Mouse (Mus musculus): ENCODE measurements around the gene Gm340. TPM values are rescaled to one million over a fixed set of nuclear protein-coding genes. Genes with fewer than 3 reads are reported as not detected.
A peak's percentile ranks its signal among the peaks of the same experiment; 100 is the strongest.

The Gm340 gene
- polyA plus RNA-seq, 1 experiment, result not detected

DNA sequence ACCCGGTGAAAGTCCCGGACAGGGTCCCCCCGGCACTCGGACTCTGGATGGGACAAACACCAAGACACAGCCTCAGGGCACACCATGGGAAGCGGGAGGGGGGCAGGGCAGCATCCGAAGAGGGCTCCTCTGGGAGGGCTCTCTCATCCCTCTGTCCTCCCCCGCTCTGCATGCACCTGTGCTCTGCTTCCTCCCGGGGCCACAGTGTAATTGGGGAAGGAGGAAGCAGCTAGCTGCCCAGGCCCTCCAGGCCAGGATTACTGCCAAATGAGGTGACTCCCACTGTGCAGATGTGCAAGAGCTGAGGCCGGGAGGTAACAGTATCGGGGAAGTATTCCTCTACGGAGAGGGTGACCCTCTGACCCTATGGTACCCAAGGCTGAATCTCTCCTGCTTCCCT, 18.5 kb downstream of the Gm340 start:
- WGBS, result 59% methylated on average over 11 of the region's 11 CpGs
- no peak for TF ChIP-seq CTCF (IDR thresholded peaks at IDR 0.05; ENCODE audit: insufficient read depth, low read depth, low read length)
- TF ChIP-seq POLR2A (IDR thresholded peaks at IDR 0.05; ENCODE audit: insufficient read depth, low read depth, low read length), result no peak
- Histone ChIP-seq H3K4me3 (ENCODE audit: insufficient read depth, low read depth, low read length) (no peak overlapping the region), H3K27ac (ENCODE audit: insufficient read depth, low read depth, low read length) (no peak overlapping the region), H3K4me1 (ENCODE audit: control insufficient read depth, insufficient read depth, low read length) (0 out of 2 replicates have a peak, but pooled peaks cover 3% of the 10 kb centered on the region)

DNA sequence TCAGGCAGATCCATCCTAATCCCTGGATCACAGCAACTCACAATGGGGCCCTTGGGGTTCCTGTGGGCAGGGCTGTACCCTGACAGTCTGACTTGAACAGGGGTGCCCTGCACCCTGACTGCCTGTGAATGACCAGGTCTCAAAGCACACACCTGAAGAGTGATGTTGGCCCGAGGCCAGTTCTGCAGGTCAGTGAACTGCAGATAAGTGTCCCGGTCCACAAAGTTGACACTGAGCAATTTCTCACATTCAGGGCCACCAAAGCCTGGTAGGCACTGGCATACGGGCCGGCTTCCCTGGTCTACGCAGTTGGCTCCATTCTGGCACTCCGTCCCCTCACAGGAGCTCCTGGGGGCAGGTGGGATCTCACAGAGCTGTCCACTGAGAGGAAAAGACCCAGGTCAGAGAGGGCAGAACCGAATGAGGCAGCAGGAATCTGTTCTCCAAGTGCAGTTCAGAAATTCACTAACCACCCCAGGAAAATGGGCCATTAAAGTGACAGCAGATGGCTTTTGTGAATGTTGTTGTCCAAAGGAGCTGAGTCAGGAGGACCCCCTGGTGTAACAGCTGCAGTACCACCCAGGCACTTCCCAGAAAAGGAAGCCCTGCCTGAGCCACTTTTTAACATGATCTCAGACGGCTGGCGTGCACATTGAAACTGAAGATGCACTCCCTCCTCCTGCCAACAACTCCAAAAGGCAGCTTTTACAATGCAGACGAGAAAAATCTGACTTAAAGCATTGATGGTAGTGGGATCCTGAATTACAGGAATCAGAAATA, 24.2 kb downstream of the Gm340 start:
- H3K4me1 ChIP-seq (ENCODE audit: control insufficient read depth, insufficient read depth, low read length), result peaks cover 7% of the 10 kb centered on the region
- no peak overlapping the region for H3K27ac ChIP-seq (ENCODE audit: insufficient read depth, low read depth, low read length)
- WGBS, result 70% methylated on average over 10 of the region's 10 CpGs
- no peak overlapping the region for H3K4me3 ChIP-seq (ENCODE audit: insufficient read depth, low read depth, low read length)
- TF ChIP-seq CTCF (IDR thresholded peaks at IDR 0.05; ENCODE audit: insufficient read depth, low read depth, low read length) (no peak), POLR2A (IDR thresholded peaks at IDR 0.05; ENCODE audit: insufficient read depth, low read depth, low read length) (no peak)

- WGBS, result 62% methylated on average over 6 of the region's 6 CpGs
- TF ChIP-seq POLR2A (IDR thresholded peaks at IDR 0.05; ENCODE audit: insufficient read depth, low read depth, low read length) (no peak), CTCF (IDR thresholded peaks at IDR 0.05; ENCODE audit: insufficient read depth, low read depth, low read length) (no peak)
- peaks cover 23% of the 10 kb centered on the region for H3K4me1 ChIP-seq (ENCODE audit: control insufficient read depth, insufficient read depth, low read length)
- H3K4me3 ChIP-seq (ENCODE audit: insufficient read depth, low read depth, low read length), result no peak overlapping the region
- no peak overlapping the region for H3K27ac ChIP-seq (ENCODE audit: insufficient read depth, low read depth, low read length)
Measured at GRCm38 (mm10) chr19:41611683-41612082, 29.5 kb downstream of the Gm340 start.

GRCm38 (mm10) chr19:41613325-41614087, 31.3 kb downstream of the Gm340 start:
- WGBS, result 22% methylated on average over 16 of the region's 16 CpGs
- Histone ChIP-seq H3K4me1 (ENCODE audit: control insufficient read depth, insufficient read depth, low read length) (peaks cover 34% of the 10 kb centered on the region), H3K27ac (ENCODE audit: insufficient read depth, low read depth, low read length) (peak overlapping the region; percentile 48; the same call in 1 of the 2 replicates), H3K4me3 (ENCODE audit: insufficient read depth, low read depth, low read length) (no peak overlapping the region)
- no peak for TF ChIP-seq CTCF (IDR thresholded peaks at IDR 0.05; ENCODE audit: insufficient read depth, low read depth, low read length)
- no peak for TF ChIP-seq POLR2A (IDR thresholded peaks at IDR 0.05; ENCODE audit: insufficient read depth, low read depth, low read length)

DNA sequence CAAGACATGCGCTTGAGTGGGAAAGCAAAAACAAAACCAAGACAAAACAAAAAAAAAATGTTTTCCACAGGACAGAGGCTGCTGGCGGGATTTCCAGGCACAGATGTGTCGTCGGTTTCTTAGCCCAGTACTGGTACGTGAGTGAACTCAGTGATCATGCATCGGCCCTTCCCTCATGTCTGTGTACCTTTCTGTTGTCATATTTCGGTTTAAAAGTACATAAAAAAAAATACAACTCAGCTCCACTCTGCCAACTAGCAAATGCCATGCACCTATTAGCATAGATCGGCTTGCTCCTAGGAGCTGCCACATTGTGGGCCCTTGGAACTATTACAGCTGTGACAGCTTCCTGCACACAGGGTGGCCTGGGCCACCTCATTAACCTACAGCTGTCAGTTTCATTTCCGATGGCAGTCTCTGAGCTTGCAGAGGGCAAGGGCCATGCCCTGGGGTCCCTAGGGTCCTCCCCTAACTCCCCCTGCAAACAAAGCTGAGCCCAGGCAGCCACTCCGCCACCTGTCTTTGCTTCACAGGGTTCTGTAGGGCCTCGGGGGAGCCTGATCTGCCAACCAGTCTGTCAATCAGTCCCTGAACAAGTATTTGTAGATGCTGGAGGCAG, 33.5 kb downstream of the Gm340 start:
- 76% methylated on average over 11 of the region's 11 CpGs for WGBS
- no peak overlapping the region for H3K4me3 ChIP-seq (ENCODE audit: insufficient read depth, low read depth, low read length)

DNA sequence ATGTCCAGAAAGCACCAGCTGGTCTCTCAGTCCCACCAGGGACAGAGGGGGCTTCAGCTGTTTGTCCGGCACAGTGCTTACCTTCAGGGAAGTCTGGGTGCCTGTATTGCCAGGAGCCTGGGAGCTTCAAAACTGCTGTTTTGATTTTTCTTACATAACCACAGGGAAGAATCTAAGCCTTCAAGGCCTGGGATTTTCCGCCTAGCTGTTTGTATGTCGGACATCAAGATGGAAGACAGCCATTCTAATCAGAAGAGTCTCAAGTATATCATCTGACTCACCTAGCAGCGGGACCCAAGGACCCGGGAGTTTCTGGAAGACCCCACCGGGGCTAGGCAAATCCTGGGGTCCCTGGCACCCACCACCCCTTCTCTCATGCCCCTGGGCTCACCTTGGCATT, 34.1 kb downstream of the Gm340 start:
- no peak overlapping the region for H3K4me3 ChIP-seq (ENCODE audit: insufficient read depth, low read depth, low read length)
- H3K27ac ChIP-seq (ENCODE audit: insufficient read depth, low read depth, low read length), result no peak overlapping the region
- H3K4me1 ChIP-seq (ENCODE audit: control insufficient read depth, insufficient read depth, low read length), result peaks cover 40% of the 10 kb centered on the region
- TF ChIP-seq POLR2A (IDR thresholded peaks at IDR 0.05; ENCODE audit: insufficient read depth, low read depth, low read length), result no peak
- TF ChIP-seq CTCF (IDR thresholded peaks at IDR 0.05; ENCODE audit: insufficient read depth, low read depth, low read length), result no peak
- WGBS, result 95% methylated on average over 6 of the region's 6 CpGs

More for the DNA sequence above, 33.5 kb downstream of the Gm340 start:
- no peak for TF ChIP-seq CTCF (IDR thresholded peaks at IDR 0.05; ENCODE audit: insufficient read depth, low read depth, low read length)
- TF ChIP-seq POLR2A (IDR thresholded peaks at IDR 0.05; ENCODE audit: insufficient read depth, low read depth, low read length), result no peak
- H3K4me1 ChIP-seq (ENCODE audit: control insufficient read depth, insufficient read depth, low read length), result peaks cover 40% of the 10 kb centered on the region
- H3K27ac ChIP-seq (ENCODE audit: insufficient read depth, low read depth, low read length), result no peak overlapping the region

- Histone ChIP-seq H3K4me3 (ENCODE audit: insufficient read depth, low read depth, low read length) (no peak overlapping the region), H3K27ac (ENCODE audit: insufficient read depth, low read depth, low read length) (no peak overlapping the region), H3K4me1 (ENCODE audit: control insufficient read depth, insufficient read depth, low read length) (peaks cover 36% of the 10 kb centered on the region)
- TF ChIP-seq CTCF (IDR thresholded peaks at IDR 0.05; ENCODE audit: insufficient read depth, low read depth, low read length), result no peak
- no peak for TF ChIP-seq POLR2A (IDR thresholded peaks at IDR 0.05; ENCODE audit: insufficient read depth, low read depth, low read length)
- WGBS, result 66% methylated on average over 13 of the region's 13 CpGs
Measured at GRCm38 (mm10) chr19:41617102-41617501, 34.9 kb downstream of the Gm340 start.

GRCm38 (mm10) chr19:41618153-41618657, 36.0 kb downstream of the Gm340 start:
- Histone ChIP-seq H3K27ac (ENCODE audit: insufficient read depth, low read depth, low read length) (no peak overlapping the region), H3K4me1 (ENCODE audit: control insufficient read depth, insufficient read depth, low read length) (peaks cover 32% of the 10 kb centered on the region), H3K4me3 (ENCODE audit: insufficient read depth, low read depth, low read length) (no peak overlapping the region)
- 56% methylated on average over 6 of the region's 6 CpGs for WGBS
- no peak for TF ChIP-seq CTCF (IDR thresholded peaks at IDR 0.05; ENCODE audit: insufficient read depth, low read depth, low read length)
- TF ChIP-seq POLR2A (IDR thresholded peaks at IDR 0.05; ENCODE audit: insufficient read depth, low read depth, low read length), result no peak

Data from olfactory bulb, adult 2 months (tissue).